Mouse (Mus musculus): Measurements from ENCODE around the gene F3. TPM values are rescaled to one million over a fixed set of nuclear protein-coding genes. Genes with fewer than 3 reads are reported as not detected.

F3 gene
- not detected for polyA plus RNA-seq (2017; shearing (Covaris generic))

DNA sequence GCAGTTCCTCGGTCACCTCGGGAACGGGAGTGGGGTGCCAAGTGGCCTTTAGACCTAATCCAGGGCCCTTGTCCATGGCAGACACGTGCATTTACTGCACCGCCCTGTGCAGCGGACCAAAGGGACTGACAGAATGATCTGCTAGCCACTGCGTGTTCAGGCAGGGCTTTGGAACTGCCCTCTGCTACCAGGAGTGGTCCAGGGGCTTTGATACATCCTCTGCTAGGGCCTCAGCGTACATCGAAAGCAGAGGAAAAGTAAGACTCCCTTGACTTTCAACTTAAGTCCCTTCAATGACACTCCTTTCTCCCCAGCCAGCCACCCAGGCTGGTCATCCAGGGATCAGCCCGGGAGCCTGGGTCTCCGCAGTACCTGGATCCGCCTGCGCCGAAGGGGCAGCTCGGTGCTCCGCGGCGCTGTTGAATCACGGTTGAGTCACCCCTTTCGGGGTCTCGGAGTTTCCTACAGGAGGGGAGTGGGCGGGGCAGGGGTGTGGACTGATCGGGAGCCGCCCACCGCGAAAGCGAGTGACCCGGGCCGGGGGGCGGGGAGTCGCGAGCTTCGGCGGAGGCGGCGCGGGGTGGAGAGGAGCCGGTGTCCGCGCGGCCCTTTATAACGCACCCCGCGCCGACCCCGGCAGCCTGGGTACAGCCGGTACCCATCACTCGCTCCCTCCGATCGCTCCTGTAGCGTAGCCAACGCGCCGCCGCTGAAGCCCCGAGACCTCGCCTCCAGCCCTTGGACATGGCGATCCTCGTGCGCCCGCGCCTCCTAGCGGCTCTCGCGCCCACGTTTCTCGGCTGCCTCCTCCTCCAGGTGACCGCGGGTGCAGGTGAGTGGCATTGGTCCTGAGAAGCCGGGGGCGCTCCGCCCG lies at the start of gene F3:
Gene F3 (plus strand): TSS at position 567 of the 874 bp plus-strand sequence.

Other genes starting within 250 kb of the F3 start
- gene Slc44a3, start 191.1 kb upstream of the F3 start, polyA plus RNA-seq (2017; shearing (Covaris generic)) = not detected
- not detected for gene 4930432M17Rik, start 52.8 kb upstream of the F3 start, polyA plus RNA-seq (2017; shearing (Covaris generic))
- gene Abcd3, start 91.8 kb downstream of the F3 start, polyA plus RNA-seq (2017; shearing (Covaris generic)) = 18.9 TPM
- 4.3 TPM for gene Arhgap29, start 229.0 kb downstream of the F3 start, polyA plus RNA-seq (2017; shearing (Covaris generic))